Mouse (Mus musculus) kidney, postnatal 0 days (tissue): ENCODE measurements around the gene Hlcs. TPM values are rescaled to one million over a fixed set of nuclear protein-coding genes. Genes with fewer than 3 reads are reported as not detected.

Source experiments
- ATAC-seq: fragments of 200-750 bp; cut with Nextera tagmentation; replicated peaks from 2 replicates; pipeline ENCODE4 v1.8.0; 2017; ENCODE audit warnings: low read depth, moderate number of reproducible peaks, moderate TSS enrichment, moderate library complexity; ENCODE audit not compliant: low FRiP score
- DNase-seq: peaks from one replicate; pipeline ENCODE4 v3.0.0-alpha.2; 2016; ENCODE audit warnings: low spot score
- H3K27ac ChIP-seq: fragments of 300-500 bp; sonication (generic); 2 replicates; pipeline ENCODE4 v1.5.1; 2014; ENCODE audit warnings: mild to moderate bottlenecking
- H3K27me3 ChIP-seq: fragments of 300-500 bp; sonication (generic); 2 replicates; pipeline ENCODE4 v1.6.1; 2014; ENCODE audit warnings: low read length, mixed read lengths; ENCODE audit not compliant: insufficient read depth
- H3K36me3 ChIP-seq: fragments of 300-500 bp; sonication (generic); 2 replicates; pipeline ENCODE4 v1.6.1; 2014; ENCODE audit warnings: low read length, mixed read lengths; ENCODE audit not compliant: insufficient read depth
- H3K4me1 ChIP-seq: fragments of 300-500 bp; sonication (generic); replicated peaks from 2 replicates; pipeline ENCODE4 v1.6.1; 2014; ENCODE audit warnings: antibody characterized with exemption, low read length, mixed read lengths; ENCODE audit not compliant: insufficient read depth
- H3K4me2 ChIP-seq: fragments of 300-500 bp; sonication (generic); 2 replicates; pipeline ENCODE4 v1.6.1; 2014; ENCODE audit warnings: mild to moderate bottlenecking, low read length, moderate library complexity, mixed read lengths
- H3K4me3 ChIP-seq: fragments of 300-500 bp; sonication (generic); replicated peaks from 2 replicates; pipeline ENCODE4 v1.5.1; 2014; ENCODE audit warnings: low read depth, low read length
- H3K9ac ChIP-seq: fragments of 300-500 bp; sonication (generic); 2 replicates; pipeline ENCODE4 v1.6.1; 2014; ENCODE audit warnings: low read depth, low read length
- H3K9me3 ChIP-seq: fragments of 300-500 bp; sonication (generic); replicated peaks from 2 replicates; pipeline ENCODE4 v1.6.1; 2016; ENCODE audit warnings: low read length, inconsistent platforms, mixed read lengths
- CTCF ChIP-seq: IDR thresholded peaks from 2 replicates; pipeline ENCODE4 v1.5.1; 2016; ENCODE audit warnings: antibody characterized with exemption, low read depth, mild to moderate bottlenecking, moderate library complexity
- WGBS: fragments of 180-500 bp; shearing (Covaris S2); extraction: QIAGEN DNeasy Blood & Tissue Kit; methylation state at CpG from one replicate; pipeline ENCODE4 v1.1.7; 2014; 5-methylcytosine and 5-hydroxymethylcytosine counted together
- polyA plus RNA-seq: library from polyadenylated mRNA; unstranded; fragments of >200 nt; fragmentation: Nextera tagmentation; extraction: Ambion mirVana; gene quantifications from 2 replicates; pipeline ENCODE4 v1.2.1, GENCODE M21; 2015

Hlcs gene
- polyA plus RNA-seq, 1 experiment from 2014 or later, result 5.0 TPM

DNA sequence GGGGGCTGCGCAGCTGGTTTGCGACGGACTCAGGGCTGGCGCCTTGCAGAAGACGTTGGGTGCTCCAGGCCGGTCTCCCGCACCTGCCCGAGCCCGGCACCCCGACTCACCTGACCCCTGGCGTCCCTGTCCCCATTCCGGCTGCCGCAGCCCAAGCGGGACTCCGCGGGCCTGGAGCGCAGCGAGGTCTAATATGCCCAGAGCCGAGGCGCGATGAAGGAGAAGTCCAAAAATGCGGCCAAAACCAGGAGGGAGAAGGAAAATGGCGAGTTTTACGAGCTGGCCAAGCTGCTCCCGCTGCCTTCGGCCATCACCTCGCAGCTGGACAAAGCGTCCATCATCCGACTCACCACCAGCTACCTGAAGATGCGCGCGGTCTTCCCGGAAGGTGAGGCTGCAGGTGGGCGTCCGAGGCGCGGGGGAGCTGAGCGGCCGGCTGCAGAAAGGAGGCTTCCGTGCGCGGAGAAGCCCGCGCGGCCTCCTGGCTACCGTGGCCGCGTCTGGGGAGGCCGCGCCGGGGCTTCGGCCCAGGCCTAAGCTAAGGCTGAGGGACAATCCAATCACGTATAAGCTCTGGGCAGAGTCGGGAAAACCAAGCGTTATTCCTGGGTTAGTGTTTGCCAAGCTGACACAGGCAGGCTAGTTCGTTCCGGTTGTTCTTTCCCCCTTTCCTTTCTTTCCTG lies 227.6 kb downstream of the Hlcs start:
- peak overlapping the region; percentile 43 for H3K4me3 ChIP-seq
- WGBS, result under 1% methylated on average over 57 of the region's 57 CpGs
- H3K36me3 ChIP-seq, result no peaks in the 10 kb centered on the region
- TF ChIP-seq CTCF, result no peak
- peaks cover 94% of the 10 kb centered on the region for H3K27me3 ChIP-seq
- H3K4me2 ChIP-seq, result peak overlapping the region; percentile 69
- ATAC-seq (no peak; the same call in 1 of the 2 replicates), DNase-seq (no peak)
- H3K9ac ChIP-seq, result peak overlapping the region; percentile 53
- H3K27ac ChIP-seq, result no peak overlapping the region
- no peaks in the 10 kb centered on the region for H3K9me3 ChIP-seq
- peaks cover 18% of the 10 kb centered on the region for H3K4me1 ChIP-seq

DNA sequence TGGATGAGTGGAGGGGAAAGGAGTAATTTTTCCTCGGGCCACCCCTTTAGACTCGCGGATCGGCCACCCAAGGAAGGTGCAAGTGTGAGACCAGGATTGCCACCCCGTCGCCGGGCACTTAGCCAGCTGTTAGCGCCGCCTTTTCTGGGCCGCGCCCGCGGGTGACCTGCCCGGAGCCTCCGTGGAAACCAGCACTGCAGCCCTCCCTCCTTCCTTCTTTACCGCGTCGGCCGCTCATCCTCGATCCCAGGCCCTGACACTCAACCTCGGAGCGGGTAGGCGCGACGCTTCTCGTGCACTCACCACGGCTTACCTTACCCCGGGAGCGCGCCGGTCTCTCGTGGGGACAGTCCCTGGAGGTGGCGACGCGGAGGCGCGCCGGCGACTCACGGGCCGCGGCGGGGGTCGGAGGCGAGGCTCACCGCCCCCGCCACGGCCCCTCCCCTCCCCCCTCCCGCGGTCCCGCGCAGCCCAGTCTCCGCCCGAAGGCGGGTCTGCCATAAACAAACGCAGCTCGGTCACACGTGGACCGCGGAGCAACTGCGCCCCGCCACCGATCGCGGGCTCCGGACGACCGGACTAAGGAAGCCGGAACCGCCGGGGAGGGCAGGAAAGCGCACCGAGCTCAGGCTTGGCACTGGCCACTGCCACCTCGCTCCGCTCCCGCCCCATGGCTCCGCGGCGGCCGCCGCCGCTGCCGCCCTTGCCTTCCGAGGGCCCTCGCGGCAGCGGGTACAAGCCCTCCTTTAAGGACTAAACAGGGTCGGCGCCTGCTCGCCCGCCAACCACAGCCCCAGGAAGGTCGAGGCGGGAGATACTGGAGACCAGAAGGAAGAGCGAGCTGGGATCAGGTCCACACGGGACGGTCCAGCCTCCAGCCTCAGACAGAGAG lies 228.4 kb downstream of the Hlcs start, which contains the start of gene Sim2:
TSS of gene Sim2 (plus strand) at position 221 of the 892 bp plus-strand sequence.
- Histone ChIP-seq H3K9me3 (no peaks in the 10 kb centered on the region), H3K4me2 (peak within 1 kb of the TSS; percentile 69), H3K4me3 (peak within 1 kb of the TSS; percentile 43), H3K27ac (0 out of 2 replicates have a peak within 1 kb of the TSS, but pooled peaks have one; percentile 25), H3K4me1 (peaks cover 18% of the 10 kb centered on the region), H3K9ac (peak within 1 kb of the TSS; percentile 53), H3K36me3 (no peaks in the 10 kb centered on the region), H3K27me3 (peaks cover 94% of the 10 kb centered on the region)
- 1% methylated on average over 90 of the region's 96 CpGs for WGBS
- no peak for DNase-seq
- ATAC-seq, result peak; percentile 21; the same call in 1 of the 2 replicates
- no peak for TF ChIP-seq CTCF

DNA sequence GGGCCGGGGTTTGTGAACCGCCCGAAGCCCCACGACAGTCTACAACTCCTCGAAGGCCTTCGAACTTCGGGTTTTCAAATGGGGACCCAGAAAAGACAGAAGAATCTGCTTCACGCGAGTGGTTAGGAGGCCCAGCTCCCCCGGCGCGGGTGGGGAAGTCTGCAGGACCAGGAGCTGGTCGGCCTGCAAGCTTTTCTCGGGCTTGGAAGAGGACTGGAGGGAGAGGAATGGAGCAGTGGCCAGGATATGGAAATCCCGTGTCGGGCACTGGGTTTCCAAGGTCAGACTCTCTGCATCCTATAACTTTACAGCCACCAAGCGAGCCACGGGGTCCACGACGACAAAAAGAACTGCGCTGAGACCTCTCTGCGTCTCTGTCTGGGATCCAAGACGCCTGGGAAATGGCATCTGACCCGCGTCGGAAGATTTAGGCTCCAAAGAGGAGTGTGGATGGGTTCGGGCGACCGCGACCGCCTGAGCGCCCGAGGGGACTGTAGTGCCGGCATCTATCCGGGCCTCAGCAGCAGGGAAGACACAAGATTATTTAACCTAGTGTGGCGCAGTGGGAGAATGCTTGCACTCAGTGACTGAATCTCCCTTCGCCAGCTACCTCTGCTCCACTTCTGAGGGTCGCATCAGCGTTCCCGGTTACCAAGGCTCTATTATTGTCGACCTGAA lies 229.4 kb downstream of the Hlcs start:
- no peak for TF ChIP-seq CTCF
- Histone ChIP-seq H3K27me3 (peaks cover 91% of the 10 kb centered on the region), H3K9ac (peak overlapping the region; percentile 23; the same call in 1 of the 2 replicates), H3K36me3 (no peaks in the 10 kb centered on the region), H3K9me3 (no peaks in the 10 kb centered on the region), H3K4me1 (peaks cover 18% of the 10 kb centered on the region), H3K4me2 (peak overlapping the region; percentile 15; the same call in 1 of the 2 replicates), H3K27ac (no peak overlapping the region), H3K4me3 (peak overlapping the region; percentile 16)
- no peak for DNase-seq
- ATAC-seq, result no peak
- WGBS, result under 1% methylated on average over 41 of the region's 41 CpGs

DNA sequence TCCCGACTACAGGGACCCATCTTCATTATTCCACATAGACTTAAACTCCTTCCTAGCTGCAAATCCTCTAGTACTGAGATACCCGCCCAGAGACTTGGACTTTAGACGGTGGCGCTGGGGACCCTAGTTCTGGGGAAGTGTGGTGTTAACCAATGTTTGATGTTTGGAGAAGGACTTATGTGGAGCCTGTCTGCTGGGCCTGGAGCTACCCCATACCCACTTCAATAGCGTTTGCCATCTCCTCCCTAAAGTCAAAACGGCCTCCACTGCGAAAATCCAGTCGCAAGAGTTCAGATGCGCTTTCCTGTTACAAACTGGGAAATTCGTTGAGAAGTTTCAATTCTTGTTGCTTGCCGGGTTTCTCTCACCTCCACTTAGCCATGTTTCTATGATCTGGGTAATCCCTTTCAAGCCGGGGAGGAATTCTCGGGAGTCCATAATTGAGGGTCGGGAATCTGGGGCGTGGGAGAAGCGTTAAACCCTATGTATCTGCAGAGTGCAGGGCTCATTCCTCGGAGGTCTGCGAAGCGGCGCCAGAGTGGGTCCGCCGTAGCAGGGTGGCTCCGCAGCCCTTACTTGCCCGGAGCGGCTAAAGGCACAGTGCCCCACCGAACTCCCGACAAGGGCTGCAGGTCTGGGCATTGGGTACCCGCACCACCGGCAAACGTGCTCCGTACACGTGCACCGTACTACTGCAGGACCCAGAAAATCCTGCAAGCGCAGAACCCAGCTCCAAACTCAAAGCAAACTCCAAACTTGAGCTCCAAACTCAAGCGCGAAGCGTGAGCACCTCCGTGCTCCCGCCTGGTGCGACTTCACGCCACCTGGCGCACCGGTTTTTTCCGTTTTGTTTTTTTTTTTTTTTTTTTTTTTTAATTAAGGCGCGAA lies 230.2 kb downstream of the Hlcs start:
- 2% methylated on average over 46 of the region's 46 CpGs for WGBS
- H3K4me3 ChIP-seq, result no peak overlapping the region; the same call in 1 of the 2 replicates
- H3K4me2 ChIP-seq, result peak overlapping the region; percentile 25

DNA sequence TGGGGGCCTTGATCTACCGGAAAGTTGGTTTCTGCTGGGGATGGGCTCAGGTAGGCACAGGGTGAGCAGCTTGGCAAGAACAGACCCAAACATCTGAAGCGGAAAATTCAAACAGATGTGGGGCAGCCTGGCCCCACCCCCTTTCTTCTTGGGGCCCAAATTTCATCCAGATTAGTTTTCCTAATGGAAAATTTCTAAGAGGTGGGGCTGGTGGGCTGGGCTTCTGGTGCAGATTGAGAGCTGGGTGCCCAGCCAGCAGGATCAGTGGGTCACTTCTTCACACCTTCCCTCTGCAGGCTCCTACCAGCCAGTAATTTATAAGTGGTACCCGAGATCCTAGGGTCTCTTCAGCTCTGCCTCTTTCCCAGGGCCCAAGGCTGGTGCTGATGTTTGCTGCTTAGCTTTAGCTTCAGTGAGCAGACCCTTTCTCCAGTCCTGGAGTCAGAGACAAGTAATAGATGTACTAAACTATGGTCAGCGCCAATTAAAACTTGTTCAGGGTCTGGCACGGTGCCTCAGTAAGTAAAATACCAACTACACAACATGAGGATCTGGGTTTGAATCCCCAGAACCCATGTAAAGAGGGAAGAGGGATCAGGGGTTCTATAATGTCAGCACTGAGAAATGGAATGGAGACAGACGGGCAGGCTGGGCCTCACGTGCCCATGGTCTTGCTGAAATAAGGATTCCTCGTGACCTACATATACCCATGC lies 231.2 kb downstream of the Hlcs start:
- Histone ChIP-seq H3K9me3 (no peaks in the 10 kb centered on the region), H3K4me3 (no peak overlapping the region), H3K36me3 (no peaks in the 10 kb centered on the region), H3K4me2 (no peak overlapping the region), H3K27ac (no peak overlapping the region), H3K27me3 (peaks cover 89% of the 10 kb centered on the region), H3K4me1 (peaks cover 15% of the 10 kb centered on the region), H3K9ac (no peak overlapping the region)
- 11% methylated on average over 8 of the region's 8 CpGs for WGBS
- DNase-seq (no peak), ATAC-seq (no peak)
- no peak for TF ChIP-seq CTCF

More for the DNA sequence above, 230.2 kb downstream of the Hlcs start:
- TF ChIP-seq CTCF, result no peak
- Histone ChIP-seq H3K9ac (peak overlapping the region; percentile 23; the same call in 1 of the 2 replicates), H3K36me3 (no peaks in the 10 kb centered on the region), H3K27me3 (peaks cover 89% of the 10 kb centered on the region), H3K27ac (no peak overlapping the region), H3K9me3 (no peaks in the 10 kb centered on the region), H3K4me1 (peaks cover 18% of the 10 kb centered on the region)
- DNase-seq (no peak), ATAC-seq (no peak)
